Mouse (Mus musculus): ENCODE results near the gene Lamc3.

DNA sequence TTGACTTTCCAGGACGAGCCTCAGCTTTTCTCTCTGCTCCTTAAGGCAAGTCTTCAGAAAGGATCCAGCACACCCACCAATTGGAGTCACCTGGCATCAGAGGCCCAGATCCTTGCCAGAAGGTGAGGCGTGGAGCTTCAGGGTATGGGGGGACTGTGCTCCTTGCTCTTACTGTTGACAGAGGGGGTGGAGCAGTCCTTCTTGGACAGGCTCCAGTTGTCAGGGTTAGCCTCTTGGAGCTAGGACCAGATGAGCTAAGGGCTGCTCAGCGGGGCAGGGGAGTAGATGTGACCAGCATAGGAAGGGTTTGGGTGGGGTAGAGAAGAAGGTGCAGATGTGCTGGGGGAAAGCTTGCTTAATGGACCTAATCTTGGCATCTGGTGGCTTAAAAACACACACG is 38.8 kb downstream of the Lamc3 start:
- TF ChIP-seq CTCF (IDR thresholded peaks at IDR 0.05; ENCODE audit: low read depth) (no peak), EP300 (IDR thresholded peaks at IDR 0.05; ENCODE audit: low read depth) (no peak)

All from liver, postnatal 0 days (tissue).